Mouse (Mus musculus): ENCODE data around the gene Sorcs2. TPM values are rescaled to one million over a fixed set of nuclear protein-coding genes. Genes with fewer than 3 reads are reported as not detected.

The Sorcs2 gene
- polyA plus RNA-seq, 1 experiment from 2014 or later = 10.9 TPM

- H3K9me3 ChIP-seq = no peaks in the 10 kb centered on the region
- WGBS = 80% methylated on average over 10 of the region's 10 CpGs
- no peaks in the 10 kb centered on the region for H3K27me3 ChIP-seq (replicated peaks)
- H3K4me1 ChIP-seq = peaks cover 12% of the 10 kb centered on the region
- H3K36me3 ChIP-seq = peaks cover 13% of the 10 kb centered on the region
- no peak overlapping the region for H3K9ac ChIP-seq
- no peak overlapping the region for H3K4me3 ChIP-seq
- no peak for ATAC-seq (ENCODE audit: extremely low read depth, insufficient number of reproducible peaks, low FRiP score, low TSS enrichment)
- no peak overlapping the region for H3K27ac ChIP-seq (replicated peaks)
- no peak overlapping the region for H3K4me2 ChIP-seq
These were observed 390.3 kb downstream of the Sorcs2 start for GRCm38 (mm10) chr5:36007649-36008048.

- no peak overlapping the region for H3K27ac ChIP-seq (replicated peaks)
- peaks cover 24% of the 10 kb centered on the region for H3K36me3 ChIP-seq
- H3K4me1 ChIP-seq = peaks cover 12% of the 10 kb centered on the region
- no peaks in the 10 kb centered on the region for H3K27me3 ChIP-seq (replicated peaks)
- H3K9me3 ChIP-seq = no peaks in the 10 kb centered on the region
- no peak overlapping the region for H3K4me2 ChIP-seq
- H3K9ac ChIP-seq = no peak overlapping the region
- WGBS = 64% methylated on average over 5 of the region's 5 CpGs
- no peak overlapping the region for H3K4me3 ChIP-seq
- no peak for ATAC-seq (ENCODE audit: extremely low read depth, insufficient number of reproducible peaks, low FRiP score, low TSS enrichment)
These were observed 391.4 kb downstream of the Sorcs2 start for GRCm38 (mm10) chr5:36006586-36006985.

GRCm38 (mm10) chr5:36006106-36006505 is 391.8 kb downstream of the Sorcs2 start:
- peaks cover 9% of the 10 kb centered on the region for H3K4me1 ChIP-seq
- no peaks in the 10 kb centered on the region for H3K27me3 ChIP-seq (replicated peaks)
- no peak for ATAC-seq (ENCODE audit: extremely low read depth, insufficient number of reproducible peaks, low FRiP score, low TSS enrichment)
- no peak overlapping the region for H3K4me2 ChIP-seq
- H3K27ac ChIP-seq (replicated peaks) = no peak overlapping the region
- WGBS = 68% methylated on average over 8 of the region's 8 CpGs
- H3K36me3 ChIP-seq = peaks cover 29% of the 10 kb centered on the region
- H3K9ac ChIP-seq = no peak overlapping the region
- no peak overlapping the region for H3K4me3 ChIP-seq
- no peaks in the 10 kb centered on the region for H3K9me3 ChIP-seq

GRCm38 (mm10) chr5:36003797-36004196 is 394.1 kb downstream of the Sorcs2 start:
- WGBS = 70% methylated on average over 10 of the region's 10 CpGs
- H3K36me3 ChIP-seq = peaks cover 52% of the 10 kb centered on the region
- ATAC-seq (ENCODE audit: extremely low read depth, insufficient number of reproducible peaks, low FRiP score, low TSS enrichment) = no peak

GRCm38 (mm10) chr5:35989986-35990735 is 407.8 kb downstream of the Sorcs2 start:
- Histone ChIP-seq H3K4me1 (peaks cover 12% of the 10 kb centered on the region), H3K9ac (no peak overlapping the region), H3K4me3 (no peak overlapping the region), H3K4me2 (no peak overlapping the region), H3K36me3 (peaks cover 96% of the 10 kb centered on the region), H3K27me3 (replicated peaks) (no peaks in the 10 kb centered on the region), H3K27ac (replicated peaks) (no peak overlapping the region), H3K9me3 (no peaks in the 10 kb centered on the region)
- no peak for ATAC-seq (ENCODE audit: extremely low read depth, insufficient number of reproducible peaks, low FRiP score, low TSS enrichment)
- WGBS = 82% methylated on average over 11 of the region's 11 CpGs

More at GRCm38 (mm10) chr5:36003797-36004196, 394.1 kb downstream of the Sorcs2 start:
- Histone ChIP-seq H3K27me3 (replicated peaks) (no peaks in the 10 kb centered on the region), H3K27ac (replicated peaks) (no peak overlapping the region), H3K4me2 (no peak overlapping the region), H3K4me1 (no peaks in the 10 kb centered on the region), H3K9ac (no peak overlapping the region), H3K9me3 (no peaks in the 10 kb centered on the region), H3K4me3 (no peak overlapping the region)

- H3K4me2 ChIP-seq = no peak overlapping the region
- WGBS = 82% methylated on average over 6 of the region's 6 CpGs
- H3K9ac ChIP-seq = no peak overlapping the region
- no peak overlapping the region for H3K4me3 ChIP-seq
- H3K4me1 ChIP-seq = peaks cover 19% of the 10 kb centered on the region
- ATAC-seq (ENCODE audit: extremely low read depth, insufficient number of reproducible peaks, low FRiP score, low TSS enrichment) = no peak
- H3K27me3 ChIP-seq (replicated peaks) = no peaks in the 10 kb centered on the region
- H3K36me3 ChIP-seq = peaks cover 96% of the 10 kb centered on the region
- H3K27ac ChIP-seq (replicated peaks) = no peak overlapping the region
- H3K9me3 ChIP-seq = no peaks in the 10 kb centered on the region
These were observed 408.4 kb downstream of the Sorcs2 start for GRCm38 (mm10) chr5:35989506-35989905.

GRCm38 (mm10) chr5:35988085-35988484 is 409.9 kb downstream of the Sorcs2 start:
- Histone ChIP-seq H3K4me1 (peaks cover 19% of the 10 kb centered on the region), H3K9me3 (no peaks in the 10 kb centered on the region), H3K9ac (no peak overlapping the region), H3K27ac (replicated peaks) (no peak overlapping the region), H3K36me3 (peaks cover 96% of the 10 kb centered on the region), H3K4me3 (no peak overlapping the region), H3K27me3 (replicated peaks) (no peaks in the 10 kb centered on the region), H3K4me2 (no peak overlapping the region)
- ATAC-seq (ENCODE audit: extremely low read depth, insufficient number of reproducible peaks, low FRiP score, low TSS enrichment) = no peak
- 86% methylated on average over 8 of the region's 8 CpGs for WGBS

GRCm38 (mm10) chr5:35985611-35986010 is 412.3 kb downstream of the Sorcs2 start:
- peaks cover 86% of the 10 kb centered on the region for H3K36me3 ChIP-seq
- H3K9ac ChIP-seq = peak overlapping the region; percentile 59; the same call in 1 of the 2 replicates
- no peaks in the 10 kb centered on the region for H3K27me3 ChIP-seq (replicated peaks)
- WGBS = 43% methylated on average over 8 of the region's 8 CpGs
- H3K4me1 ChIP-seq = peaks cover 23% of the 10 kb centered on the region
- H3K4me3 ChIP-seq = no peak overlapping the region
- H3K9me3 ChIP-seq = no peaks in the 10 kb centered on the region
- peak overlapping the region; percentile 76 for H3K27ac ChIP-seq (replicated peaks)
- H3K4me2 ChIP-seq = no peak overlapping the region
- ATAC-seq (ENCODE audit: extremely low read depth, insufficient number of reproducible peaks, low FRiP score, low TSS enrichment) = no peak

GRCm38 (mm10) chr5:35981976-35982375 is 416.0 kb downstream of the Sorcs2 start:
- H3K27ac ChIP-seq (replicated peaks) = no peak overlapping the region
- H3K4me2 ChIP-seq = no peak overlapping the region
- no peak overlapping the region for H3K4me3 ChIP-seq
- peaks cover 84% of the 10 kb centered on the region for H3K36me3 ChIP-seq
- no peaks in the 10 kb centered on the region for H3K9me3 ChIP-seq
- 38% methylated on average over 4 of the region's 4 CpGs for WGBS
- no peak for ATAC-seq (ENCODE audit: extremely low read depth, insufficient number of reproducible peaks, low FRiP score, low TSS enrichment)
- peaks cover 23% of the 10 kb centered on the region for H3K4me1 ChIP-seq
- no peaks in the 10 kb centered on the region for H3K27me3 ChIP-seq (replicated peaks)
- H3K9ac ChIP-seq = no peak overlapping the region

GRCm38 (mm10) chr5:35981341-35981740 is 416.6 kb downstream of the Sorcs2 start:
- H3K4me3 ChIP-seq = no peak overlapping the region
- no peak overlapping the region for H3K4me2 ChIP-seq
- 73% methylated on average over 5 of the region's 5 CpGs for WGBS
- ATAC-seq (ENCODE audit: extremely low read depth, insufficient number of reproducible peaks, low FRiP score, low TSS enrichment) = no peak
- peaks cover 18% of the 10 kb centered on the region for H3K4me1 ChIP-seq
- no peaks in the 10 kb centered on the region for H3K9me3 ChIP-seq
- H3K9ac ChIP-seq = no peak overlapping the region
- no peak overlapping the region for H3K27ac ChIP-seq (replicated peaks)
- H3K36me3 ChIP-seq = peaks cover 84% of the 10 kb centered on the region
- no peaks in the 10 kb centered on the region for H3K27me3 ChIP-seq (replicated peaks)

- ATAC-seq (ENCODE audit: extremely low read depth, insufficient number of reproducible peaks, low FRiP score, low TSS enrichment) = no peak
- H3K27ac ChIP-seq (replicated peaks) = 0 out of 2 replicates have a peak overlapping the region, but pooled peaks have one; percentile 17
- H3K9ac ChIP-seq = no peak overlapping the region
- peaks cover 82% of the 10 kb centered on the region for H3K36me3 ChIP-seq
- no peaks in the 10 kb centered on the region for H3K27me3 ChIP-seq (replicated peaks)
- H3K9me3 ChIP-seq = no peaks in the 10 kb centered on the region
- peaks cover 18% of the 10 kb centered on the region for H3K4me1 ChIP-seq
- no peak overlapping the region for H3K4me3 ChIP-seq
- H3K4me2 ChIP-seq = no peak overlapping the region
- WGBS = 80% methylated on average over 5 of the region's 5 CpGs
These were observed 417.4 kb downstream of the Sorcs2 start for GRCm38 (mm10) chr5:35980542-35980941.

- H3K4me3 ChIP-seq = no peak overlapping the region
- peaks cover 41% of the 10 kb centered on the region for H3K4me1 ChIP-seq
- 11% methylated on average over 5 of the region's 5 CpGs for WGBS
- H3K9me3 ChIP-seq = no peaks in the 10 kb centered on the region
- no peak overlapping the region for H3K27ac ChIP-seq (replicated peaks)
- no peak for ATAC-seq (ENCODE audit: extremely low read depth, insufficient number of reproducible peaks, low FRiP score, low TSS enrichment)
- H3K4me2 ChIP-seq = no peak overlapping the region
- H3K27me3 ChIP-seq (replicated peaks) = no peaks in the 10 kb centered on the region
- no peak overlapping the region for H3K9ac ChIP-seq
- H3K36me3 ChIP-seq = peaks cover 76% of the 10 kb centered on the region
These were observed 422.3 kb downstream of the Sorcs2 start for GRCm38 (mm10) chr5:35975681-35976080.
